Mouse (Mus musculus): ENCODE measurements at regions not wholly inside any gene's neighbourhood (a gene's known extent, or its start where the extent isn't known, plus 50 kb on each side); places are given as distances from the start of the nearest gene placed in this dataset.

DNA sequence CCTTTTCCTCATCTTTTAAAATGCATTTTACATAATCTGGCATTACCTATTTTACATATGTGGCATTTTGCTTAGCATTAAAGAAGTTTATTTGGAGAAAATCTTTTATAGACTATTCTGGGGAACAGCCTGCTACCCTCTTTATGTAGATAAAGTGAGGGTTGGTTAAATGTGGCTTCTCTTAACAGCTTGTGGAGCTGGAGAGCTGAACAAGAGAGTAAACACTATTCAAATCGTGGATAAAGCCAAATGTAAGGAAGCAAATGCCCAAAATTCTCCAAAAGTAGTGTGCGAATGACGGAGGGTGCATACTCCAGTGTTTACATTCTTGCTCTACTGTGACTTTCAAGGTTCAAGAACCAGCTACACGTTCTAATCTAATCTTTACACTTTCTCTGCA is 833.9 kb upstream of the Tenm2 start:
- no peak for TF ChIP-seq CTCF (IDR thresholded peaks at IDR 0.05)
- TF ChIP-seq EP300 (IDR thresholded peaks at IDR 0.05), result no peak
